10 mouse cellular contexts compared by ENCODE assay signal in the genomic region with DNA sequence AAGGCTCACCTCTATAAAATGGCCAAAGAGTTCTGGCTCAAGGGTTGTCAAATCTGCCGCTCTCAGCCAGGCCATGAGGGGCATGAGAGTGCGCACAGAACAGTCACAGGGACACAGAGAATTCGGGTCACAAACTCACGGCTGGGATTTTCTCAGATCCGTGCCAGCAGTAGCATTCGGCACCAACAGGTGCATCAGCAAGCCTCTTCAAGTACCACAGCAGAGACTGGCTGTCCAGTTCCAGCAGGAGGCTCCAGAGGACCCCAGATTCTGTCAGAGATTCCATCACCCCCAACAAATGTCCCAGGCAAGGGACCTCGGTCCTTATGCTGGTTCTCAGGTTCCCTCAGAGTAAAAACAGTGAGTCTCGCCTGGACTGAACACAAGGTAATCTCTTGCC. TPM values are rescaled to one million over a fixed set of nuclear protein-coding genes. Genes with fewer than 3 reads are reported as not detected.
DNase-seq lines count a peak whose midpoint lies in the region; ATAC-seq and TF ChIP-seq lines count a peak whose summit lies in the region.
"Had no signal": no experiment of that assay in that cellular context is flagged by ENCODE, and none has a peak within 500 bp of the region (broad histone marks: within the 10 kb centered on the region; RNA-seq: fewer than 3 reads in every experiment).

No protein-coding gene starts in this region.

- peaks cover 17% of the 10 kb centered on the region for H3K4me1 ChIP-seq in liver, embryonic 12.5 days
- peaks cover 5% of the 10 kb centered on the region; the same call in 1 of the 2 replicates for H3K4me1 ChIP-seq in liver, embryonic 11.5 days (replicated peaks; ENCODE audit: control insufficient read depth, insufficient read depth, low read length)
- peaks cover 12% of the 10 kb centered on the region for H3K4me1 ChIP-seq in embryonic facial prominence, embryonic 14.5 days (ENCODE audit: control insufficient read depth, insufficient read depth, low read length)
- no peaks in the 10 kb centered on the region for H3K4me1 ChIP-seq in neural tube, embryonic 14.5 days (ENCODE audit: control insufficient read depth, insufficient read depth, low read length)

- H3K27ac ChIP-seq in gastrocnemius, adult 2 months = peak overlapping the region; percentile 88
- H3K27ac ChIP-seq in liver, embryonic 12.5 days = 0 out of 2 replicates have a peak overlapping the region, but pooled peaks have one; percentile 6
- H3K27ac ChIP-seq in liver, embryonic 11.5 days (ENCODE audit: low read depth, low read length) = no peak overlapping the region
- peak overlapping the region; percentile 72 for H3K27ac ChIP-seq in embryonic facial prominence, embryonic 14.5 days (replicated peaks; ENCODE audit: low read depth, low read length)
- 0 out of 2 replicates have a peak overlapping the region, but pooled peaks have one; percentile 8 for H3K27ac ChIP-seq in neural tube, embryonic 14.5 days (ENCODE audit: low read depth, low read length)

- ATAC-seq in liver, embryonic 12.5 days = no peak
- no peak for ATAC-seq in liver, embryonic 11.5 days (replicated peaks; ENCODE audit: low FRiP score)
- ATAC-seq in embryonic facial prominence, embryonic 14.5 days (ENCODE audit: low read depth) = no peak
- no peak for ATAC-seq in neural tube, embryonic 14.5 days (ENCODE audit: low read depth)
- ATAC-seq: CD4-positive, CD25-positive, alpha-beta regulatory T cell, adult 4 months had no signal

- no peaks in the 10 kb centered on the region for H3K27me3 ChIP-seq in liver, embryonic 12.5 days (replicated peaks)
- H3K27me3 ChIP-seq in liver, embryonic 11.5 days (replicated peaks; ENCODE audit: control insufficient read depth, insufficient read depth, low read length) = no peaks in the 10 kb centered on the region
- H3K27me3 ChIP-seq in embryonic facial prominence, embryonic 14.5 days (replicated peaks; ENCODE audit: control insufficient read depth, insufficient read depth, low read length) = no peaks in the 10 kb centered on the region
- no peaks in the 10 kb centered on the region for H3K27me3 ChIP-seq in neural tube, embryonic 14.5 days (ENCODE audit: control insufficient read depth, insufficient read depth, low read length)

- WGBS in liver, embryonic 12.5 days (ENCODE audit: insufficient replicate concordance) = 79% methylated on average over 8 of the region's 8 CpGs
- 86% methylated on average over 8 of the region's 8 CpGs for WGBS in liver, embryonic 11.5 days
- 82% methylated on average over 8 of the region's 8 CpGs for WGBS in embryonic facial prominence, embryonic 14.5 days
- 85% methylated on average over 8 of the region's 8 CpGs for WGBS in neural tube, embryonic 14.5 days

- no peaks in the 10 kb centered on the region for H3K36me3 ChIP-seq in liver, embryonic 12.5 days
- H3K36me3 ChIP-seq in liver, embryonic 11.5 days (ENCODE audit: control insufficient read depth, insufficient read depth, low read length) = no peaks in the 10 kb centered on the region
- H3K36me3 ChIP-seq in embryonic facial prominence, embryonic 14.5 days (ENCODE audit: control insufficient read depth, insufficient read depth, low read length) = peaks cover 2% of the 10 kb centered on the region; the same call in 1 of the 2 replicates
- 0 out of 2 replicates have a peak, but pooled peaks cover 3% of the 10 kb centered on the region for H3K36me3 ChIP-seq in neural tube, embryonic 14.5 days (ENCODE audit: control insufficient read depth, insufficient read depth, low read length)

- DNase-seq in gastrocnemius, adult 2 months = peak; percentile 56
- no peak for DNase-seq in gastrocnemius, postnatal 36 days
- no peak for DNase-seq in liver, embryonic 11.5 days (ENCODE audit: low spot score)
- DNase-seq in embryonic facial prominence, embryonic 14.5 days (ENCODE audit: low spot score) = no peak
- DNase-seq in adrenal gland, adult 8-10 months = no peak
- no peak for DNase-seq in kidney, adult 8-10 months

- peak overlapping the region; percentile 68 for H3K4me3 ChIP-seq in gastrocnemius, adult 2 months
- H3K4me3 ChIP-seq in liver, embryonic 12.5 days = no peak overlapping the region
- no peak overlapping the region for H3K4me3 ChIP-seq in liver, embryonic 11.5 days (ENCODE audit: low read depth, low read length)
- H3K4me3 ChIP-seq in embryonic facial prominence, embryonic 14.5 days (ENCODE audit: low read depth, low read length) = no peak overlapping the region
- H3K4me3 ChIP-seq in neural tube, embryonic 14.5 days (ENCODE audit: low read depth, low read length) = peak overlapping the region; percentile 8; the same call in 1 of the 2 replicates

- no peak overlapping the region for H3K9ac ChIP-seq in liver, embryonic 12.5 days
- no peak overlapping the region for H3K9ac ChIP-seq in liver, embryonic 11.5 days (ENCODE audit: low read depth, low read length)
- H3K9ac ChIP-seq in embryonic facial prominence, embryonic 14.5 days (ENCODE audit: low read depth, low read length) = 0 out of 2 replicates have a peak overlapping the region, but pooled peaks have one; percentile 30
- no peak overlapping the region for H3K9ac ChIP-seq in neural tube, embryonic 14.5 days (replicated peaks; ENCODE audit: low read depth, low read length)

- no peak overlapping the region for H3K4me2 ChIP-seq in liver, embryonic 12.5 days
- no peak overlapping the region for H3K4me2 ChIP-seq in liver, embryonic 11.5 days
- H3K4me2 ChIP-seq in embryonic facial prominence, embryonic 14.5 days (ENCODE audit: low read depth, low read length) = no peak overlapping the region
- H3K4me2 ChIP-seq in neural tube, embryonic 14.5 days (ENCODE audit: low read depth, low read length) = no peak overlapping the region

- no peaks in the 10 kb centered on the region for H3K9me3 ChIP-seq in liver, embryonic 12.5 days (replicated peaks)
- H3K9me3 ChIP-seq in liver, embryonic 11.5 days (ENCODE audit: control insufficient read depth, low read length) = no peaks in the 10 kb centered on the region
- H3K9me3 ChIP-seq in embryonic facial prominence, embryonic 14.5 days (ENCODE audit: control insufficient read depth, low read length) = no peaks in the 10 kb centered on the region
- no peaks in the 10 kb centered on the region for H3K9me3 ChIP-seq in neural tube, embryonic 14.5 days (ENCODE audit: control insufficient read depth, low read length)

- intact Hi-C loops in gastrocnemius, adult 2 months (cut with DNase I) = no loop called here
- intact Hi-C loops in gastrocnemius, postnatal 36 days (cut with DNase I) = no loop called here

- peak; percentile 14; the same call in 1 of the 2 replicates for TF ChIP-seq CTCF in gastrocnemius, adult 2 months (IDR thresholded peaks at IDR 0.05)

RNA-seq across cellular contexts. Expression of a gene that starts 51.4 kb away (rescaled TPM):
- total RNA-seq in gastrocnemius, adult 2 months (2021) = 1 to 10 TPM in 1 of 2 experiments, under 1 TPM in 1; 0.64 to 2.4 TPM
- 1 to 10 TPM; 2.1 to 2.3 TPM for total RNA-seq in gastrocnemius, postnatal 36 days (2021)
- 0.12 and 0.55 TPM in 2 replicates for polyA plus RNA-seq in liver, embryonic 12.5 days (2016; fragmentation: Nextera tagmentation; extraction: Ambion mirVana)
- polyA plus RNA-seq in liver, embryonic 11.5 days (2014; fragmentation: Nextera tagmentation; extraction: Ambion mirVana) = 0.08 and 0.22 TPM in 2 replicates
- 34.7 and 42.9 TPM in 2 replicates for polyA plus RNA-seq in embryonic facial prominence, embryonic 14.5 days (2014; fragmentation: Nextera tagmentation; extraction: Ambion mirVana)
- polyA plus RNA-seq in neural tube, embryonic 14.5 days (2014; fragmentation: Nextera tagmentation; extraction: Ambion mirVana) = 186 and 193 TPM in 2 replicates
- total RNA-seq in adrenal gland, adult 8-10 months (2022) = 10 to 100 TPM in 2 of 4 experiments, 1 to 10 TPM in 2; 8.7 to 14.7 (median 11.9) TPM
- total RNA-seq: megakaryocyte-erythroid progenitor cell, adult 5-6 weeks had no signal

Comparison
In these comparisons a context has a peak if more than half of its experiments do, and no peak if none do; other contexts are left out.
1. H3K4me3 ChIP-seq: peak in gastrocnemius, adult 2 months (single experiment) and neural tube, embryonic 14.5 days (single experiment); none in liver, embryonic 12.5 days (single experiment), liver, embryonic 11.5 days (single experiment) and embryonic facial prominence, embryonic 14.5 days (single experiment).
2. RNA of a gene that starts 51.4 kb away (polyA plus RNA-seq): 186 to 193 TPM in neural tube, embryonic 14.5 days and 34.7 to 42.9 TPM in embryonic facial prominence, embryonic 14.5 days; 0.08 to 0.22 TPM in liver, embryonic 11.5 days and 0.12 to 0.55 TPM in liver, embryonic 12.5 days; every median in the first group is over 10 times any median in the second.